Mouse (Mus musculus): ENCODE results near the gene Ttpal.

DNA sequence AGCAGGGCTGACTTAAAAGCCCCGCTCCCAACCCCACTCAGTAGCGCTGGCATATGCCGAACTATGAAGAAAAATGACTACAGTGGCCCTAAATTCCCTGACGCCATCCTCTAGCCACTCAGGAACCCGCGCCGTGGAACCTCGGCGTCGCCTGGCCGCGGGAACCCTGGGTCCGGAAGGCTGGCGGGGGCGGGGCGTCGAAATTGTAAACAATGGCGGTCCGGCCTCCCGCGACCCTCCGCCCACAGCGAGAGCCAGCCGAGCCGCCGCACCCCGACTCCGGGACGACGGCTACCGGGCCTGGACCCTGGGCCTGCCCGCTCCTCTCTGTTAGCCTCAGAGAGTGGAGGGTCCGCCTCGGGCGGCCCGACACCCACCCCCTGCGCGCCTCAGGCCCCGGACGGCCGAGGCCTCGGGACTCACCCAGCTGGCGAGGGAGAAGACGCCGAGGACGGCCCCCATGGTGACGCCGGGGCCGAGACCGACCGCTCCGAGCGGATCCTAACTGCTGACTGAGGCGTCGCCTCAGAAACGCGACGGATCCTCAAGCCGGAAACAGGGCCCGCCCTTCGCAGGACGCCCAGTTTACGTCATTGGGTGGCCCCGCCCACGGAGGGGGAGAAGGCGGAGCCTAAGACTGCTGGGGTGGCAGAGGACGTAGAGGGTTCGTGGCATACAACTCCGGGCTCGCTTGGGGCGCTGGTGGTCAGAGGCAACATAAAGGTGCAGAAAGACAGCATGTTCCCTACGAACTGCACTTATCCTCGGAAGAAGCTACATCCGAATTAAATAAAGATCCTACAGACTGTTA, 42.7 kb downstream of the Ttpal start, which contains the start of gene Serinc3:
- TF ChIP-seq GATA1 (IDR thresholded peaks at IDR 0.05; ENCODE audit: low read length), result no peak
- TF ChIP-seq TAL1 (IDR thresholded peaks at IDR 0.05; ENCODE audit: low read length), result no peak
